Mouse (Mus musculus) heart, postnatal 0 days (tissue): ENCODE measurements around the gene Ggt1. TPM values are rescaled to one million over a fixed set of nuclear protein-coding genes. Genes with fewer than 3 reads are reported as not detected.

Experiments used
- ATAC-seq: fragments of 200-750 bp; cut with Nextera tagmentation; 2 replicates; pipeline ENCODE4 v1.8.0; 2017; ENCODE audit warnings: low read depth, moderate number of reproducible peaks, moderate library complexity; ENCODE audit not compliant: insufficient read depth
- DNase-seq: peaks from one replicate; pipeline ENCODE4 v3.0.0-alpha.2; 2016; ENCODE audit warnings: low spot score
- H3K27ac ChIP-seq: fragments of 300-500 bp; sonication (generic); 2 replicates; pipeline ENCODE4 v1.5.1; 2014; ENCODE audit warnings: low read depth, mild to moderate bottlenecking
- H3K27me3 ChIP-seq: fragments of 300-500 bp; sonication (generic); 2 replicates; pipeline ENCODE4 v1.6.1; 2014; ENCODE audit warnings: low read length, mixed read lengths; ENCODE audit not compliant: control insufficient read depth, insufficient read depth
- H3K36me3 ChIP-seq: fragments of 300-500 bp; sonication (generic); replicated peaks from 2 replicates; pipeline ENCODE4 v1.6.1; 2014; ENCODE audit warnings: low read length, mixed read lengths; ENCODE audit not compliant: control insufficient read depth, insufficient read depth
- H3K4me1 ChIP-seq: fragments of 300-500 bp; sonication (generic); 2 replicates; pipeline ENCODE4 v1.6.1; 2014; ENCODE audit warnings: antibody characterized with exemption; ENCODE audit not compliant: control insufficient read depth, insufficient read depth
- H3K4me2 ChIP-seq: fragments of 300-500 bp; sonication (generic); 2 replicates; pipeline ENCODE4 v1.6.1; 2014; ENCODE audit warnings: low read depth, mild to moderate bottlenecking, low read length, moderate library complexity
- H3K4me3 ChIP-seq: fragments of 300-500 bp; sonication (generic); 2 replicates; pipeline ENCODE4 v1.5.1; 2014; ENCODE audit warnings: low read depth, low read length
- H3K9ac ChIP-seq: fragments of 300-500 bp; sonication (generic); replicated peaks from 2 replicates; pipeline ENCODE4 v1.6.1; 2014; ENCODE audit warnings: low read depth, low read length, mixed read lengths
- H3K9me3 ChIP-seq: fragments of 300-500 bp; sonication (generic); replicated peaks from 2 replicates; pipeline ENCODE4 v1.6.1; 2016; ENCODE audit warnings: low read length; ENCODE audit not compliant: control insufficient read depth
- CTCF ChIP-seq: IDR thresholded peaks from 2 replicates; pipeline ENCODE4 v1.5.1; 2016; ENCODE audit warnings: antibody characterized with exemption, control low read depth, low read depth
- EP300 ChIP-seq: IDR thresholded peaks from 2 replicates; pipeline ENCODE4 v1.6.1; 2016; ENCODE audit warnings: antibody characterized with exemption, low read depth
- WGBS: fragments of 180-500 bp; shearing (Covaris S2); extraction: QIAGEN DNeasy Blood & Tissue Kit; methylation state at CpG from one replicate; pipeline ENCODE4 v1.1.7; 2014; 5-methylcytosine and 5-hydroxymethylcytosine counted together
- polyA plus RNA-seq: library from polyadenylated mRNA; unstranded; fragments of >200 nt; fragmentation: Nextera tagmentation; extraction: Ambion mirVana; gene quantifications from 2 replicates; pipeline ENCODE4 v1.2.1, GENCODE M21; 2015
- total RNA-seq: library from RNA; depleted of rRNA; stranded (reverse); fragments of >200 nt; gene quantifications from 2 replicates; pipeline ENCODE4 v1.2.3, GENCODE M21; 2014; ENCODE audit warnings: low replicate concordance

The Ggt1 gene
- total and polyA plus RNA-seq, 2 experiments from 2014 or later: 0.37 TPM; not detected in 1

- H3K4me2 ChIP-seq: no peak overlapping the region
- H3K4me1 ChIP-seq: peaks cover 14% of the 10 kb centered on the region; the same call in 1 of the 2 replicates
- WGBS: 27% methylated on average over 8 of the region's 8 CpGs
- H3K4me3 ChIP-seq: no peak overlapping the region
- H3K36me3 ChIP-seq: peaks cover 18% of the 10 kb centered on the region
- H3K9ac ChIP-seq: no peak overlapping the region
- TF ChIP-seq EP300: peak; percentile 34
- no peak for TF ChIP-seq CTCF
- DNase-seq: peak; percentile 66
- peak; percentile 86 for ATAC-seq
- no peaks in the 10 kb centered on the region for H3K9me3 ChIP-seq
- H3K27me3 ChIP-seq: no peaks in the 10 kb centered on the region
- H3K27ac ChIP-seq: peak overlapping the region; percentile 62
These were observed 26.5 kb upstream of the Ggt1 start for GRCm38 (mm10) chr10:75534934-75535333.

GRCm38 (mm10) chr10:75535423-75535822 is 26.0 kb upstream of the Ggt1 start:
- Histone ChIP-seq H3K27ac (peak overlapping the region; percentile 62), H3K4me3 (no peak overlapping the region), H3K36me3 (peaks cover 18% of the 10 kb centered on the region), H3K27me3 (no peaks in the 10 kb centered on the region), H3K4me1 (peaks cover 14% of the 10 kb centered on the region; the same call in 1 of the 2 replicates), H3K9ac (no peak overlapping the region), H3K9me3 (no peaks in the 10 kb centered on the region), H3K4me2 (no peak overlapping the region)
- no peak; the same call in 1 of the 2 replicates for TF ChIP-seq EP300
- TF ChIP-seq CTCF: no peak
- ATAC-seq (peak; percentile 76), DNase-seq (peak; percentile 65)
- 30% methylated on average over 2 of the region's 2 CpGs for WGBS

- Histone ChIP-seq H3K4me1 (peaks cover 14% of the 10 kb centered on the region; the same call in 1 of the 2 replicates), H3K4me2 (no peak overlapping the region), H3K9ac (no peak overlapping the region), H3K27ac (no peak overlapping the region; the same call in 1 of the 2 replicates), H3K4me3 (no peak overlapping the region), H3K9me3 (no peaks in the 10 kb centered on the region), H3K36me3 (peaks cover 18% of the 10 kb centered on the region), H3K27me3 (no peaks in the 10 kb centered on the region)
- no peak for DNase-seq
- TF ChIP-seq EP300 (no peak), CTCF (no peak)
- WGBS: 80% methylated on average over 5 of the region's 5 CpGs
- no peak for ATAC-seq
These were observed 25.3 kb upstream of the Ggt1 start for GRCm38 (mm10) chr10:75536123-75536522.

GRCm38 (mm10) chr10:75547901-75548300 is 13.5 kb upstream of the Ggt1 start:
- ATAC-seq (no peak), DNase-seq (no peak)
- no peaks in the 10 kb centered on the region for H3K4me1 ChIP-seq
- H3K27me3 ChIP-seq: no peaks in the 10 kb centered on the region
- H3K36me3 ChIP-seq: no peaks in the 10 kb centered on the region
- H3K4me3 ChIP-seq: no peak overlapping the region
- WGBS: 40% methylated on average over 7 of the region's 7 CpGs
- H3K4me2 ChIP-seq: no peak overlapping the region
- H3K9ac ChIP-seq: no peak overlapping the region
- H3K27ac ChIP-seq: no peak overlapping the region
- no peak for TF ChIP-seq EP300
- no peak for TF ChIP-seq CTCF
- H3K9me3 ChIP-seq: peaks cover 12% of the 10 kb centered on the region; the same call in 1 of the 2 replicates

- Histone ChIP-seq H3K4me3 (no peak overlapping the region), H3K4me1 (no peaks in the 10 kb centered on the region), H3K36me3 (no peaks in the 10 kb centered on the region), H3K27me3 (no peaks in the 10 kb centered on the region), H3K9ac (no peak overlapping the region), H3K27ac (no peak overlapping the region), H3K4me2 (no peak overlapping the region), H3K9me3 (peaks cover 12% of the 10 kb centered on the region; the same call in 1 of the 2 replicates)
- WGBS: 38% methylated on average over 14 of the region's 14 CpGs
- TF ChIP-seq CTCF (no peak), EP300 (no peak)
- ATAC-seq (peak; percentile 42; the same call in 1 of the 2 replicates), DNase-seq (no peak)
These were observed 12.9 kb upstream of the Ggt1 start for GRCm38 (mm10) chr10:75548486-75548885.

GRCm38 (mm10) chr10:75549886-75550285 is 11.5 kb upstream of the Ggt1 start:
- Histone ChIP-seq H3K9ac (no peak overlapping the region), H3K9me3 (peaks cover 9% of the 10 kb centered on the region; the same call in 1 of the 2 replicates), H3K4me1 (no peaks in the 10 kb centered on the region), H3K36me3 (no peaks in the 10 kb centered on the region), H3K27me3 (no peaks in the 10 kb centered on the region), H3K4me2 (no peak overlapping the region), H3K27ac (no peak overlapping the region), H3K4me3 (no peak overlapping the region)
- TF ChIP-seq EP300 (no peak), CTCF (no peak)
- ATAC-seq (no peak), DNase-seq (no peak)
- WGBS: 74% methylated on average over 7 of the region's 7 CpGs
